Mouse (Mus musculus): ENCODE results near the gene Alkbh8.

- TF ChIP-seq CTCF (IDR thresholded peaks at IDR 0.05) = peak; percentile 62
- 0 out of 2 replicates have a peak, but pooled peaks have one; percentile 7 for TF ChIP-seq EP300 (IDR thresholded peaks at IDR 0.05)
Measured at GRCm38 (mm10) chr9:3403251-3404208, 68.6 kb downstream of the Alkbh8 start, which contains the start of gene Cwf19l2.

All from lung, postnatal 0 days (tissue).